Mouse (Mus musculus) kidney, postnatal 0 days (tissue): ENCODE results near the gene Sox5. TPM values are rescaled to one million over a fixed set of nuclear protein-coding genes. Genes with fewer than 3 reads are reported as not detected.
"Not testable (repeated sequence)": the region's sequence is repeated elsewhere in the genome, so short reads cannot be mapped to it uniquely, and the experiment has no call there.

Experiments used
- ATAC-seq: fragments of 200-750 bp; cut with Nextera tagmentation; replicated peaks from 2 replicates; pipeline ENCODE4 v1.8.0; 2017; ENCODE audit warnings: low read depth, moderate number of reproducible peaks, moderate TSS enrichment, moderate library complexity; ENCODE audit not compliant: low FRiP score
- DNase-seq: peaks from one replicate; pipeline ENCODE4 v3.0.0-alpha.2; 2016; ENCODE audit warnings: low spot score
- H3K27ac ChIP-seq: fragments of 300-500 bp; sonication (generic); 2 replicates; pipeline ENCODE4 v1.5.1; 2014; ENCODE audit warnings: mild to moderate bottlenecking
- H3K27me3 ChIP-seq: fragments of 300-500 bp; sonication (generic); 2 replicates; pipeline ENCODE4 v1.6.1; 2014; ENCODE audit warnings: low read length, mixed read lengths; ENCODE audit not compliant: insufficient read depth
- H3K36me3 ChIP-seq: fragments of 300-500 bp; sonication (generic); 2 replicates; pipeline ENCODE4 v1.6.1; 2014; ENCODE audit warnings: low read length, mixed read lengths; ENCODE audit not compliant: insufficient read depth
- H3K4me1 ChIP-seq: fragments of 300-500 bp; sonication (generic); replicated peaks from 2 replicates; pipeline ENCODE4 v1.6.1; 2014; ENCODE audit warnings: antibody characterized with exemption, low read length, mixed read lengths; ENCODE audit not compliant: insufficient read depth
- H3K4me2 ChIP-seq: fragments of 300-500 bp; sonication (generic); 2 replicates; pipeline ENCODE4 v1.6.1; 2014; ENCODE audit warnings: mild to moderate bottlenecking, low read length, moderate library complexity, mixed read lengths
- H3K4me3 ChIP-seq: fragments of 300-500 bp; sonication (generic); replicated peaks from 2 replicates; pipeline ENCODE4 v1.5.1; 2014; ENCODE audit warnings: low read depth, low read length
- H3K9ac ChIP-seq: fragments of 300-500 bp; sonication (generic); 2 replicates; pipeline ENCODE4 v1.6.1; 2014; ENCODE audit warnings: low read depth, low read length
- H3K9me3 ChIP-seq: fragments of 300-500 bp; sonication (generic); replicated peaks from 2 replicates; pipeline ENCODE4 v1.6.1; 2016; ENCODE audit warnings: low read length, inconsistent platforms, mixed read lengths
- CTCF ChIP-seq: IDR thresholded peaks from 2 replicates; pipeline ENCODE4 v1.5.1; 2016; ENCODE audit warnings: antibody characterized with exemption, low read depth, mild to moderate bottlenecking, moderate library complexity
- WGBS: fragments of 180-500 bp; shearing (Covaris S2); extraction: QIAGEN DNeasy Blood & Tissue Kit; methylation state at CpG from one replicate; pipeline ENCODE4 v1.1.7; 2014; 5-methylcytosine and 5-hydroxymethylcytosine counted together
- polyA plus RNA-seq: library from polyadenylated mRNA; unstranded; fragments of >200 nt; fragmentation: Nextera tagmentation; extraction: Ambion mirVana; gene quantifications from 2 replicates; pipeline ENCODE4 v1.2.1, GENCODE M21; 2015

Gene Sox5
- polyA plus RNA-seq, 1 experiment from 2014 or later, result 6.1 TPM

DNA sequence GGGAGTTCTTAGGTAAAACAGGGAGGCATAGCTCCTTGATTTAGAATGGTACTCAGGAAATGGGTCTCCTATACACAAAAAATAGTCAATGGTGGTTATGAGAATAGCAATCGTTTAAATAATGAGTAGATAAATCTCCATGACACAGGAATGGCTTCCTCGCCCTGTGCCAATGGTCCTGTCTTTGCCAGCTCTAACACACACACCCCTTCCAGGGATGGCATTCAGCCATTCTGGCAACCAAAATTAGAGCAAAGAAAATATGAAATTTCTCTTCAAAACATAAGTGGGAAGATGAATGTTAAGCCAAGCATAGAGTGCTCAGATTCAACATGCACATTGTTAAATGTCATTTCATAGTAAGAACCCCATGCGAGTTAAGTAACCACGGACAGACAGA is 495.7 kb downstream of the Sox5 start:
- Histone ChIP-seq H3K27me3 (no peaks in the 10 kb centered on the region), H3K9ac (no peak overlapping the region), H3K4me3 (no peak overlapping the region), H3K4me2 (no peak overlapping the region), H3K9me3 (no peaks in the 10 kb centered on the region), H3K36me3 (no peaks in the 10 kb centered on the region), H3K4me1 (no peaks in the 10 kb centered on the region), H3K27ac (no peak overlapping the region)
- TF ChIP-seq CTCF, result no peak
- ATAC-seq (no peak), DNase-seq (no peak)
- WGBS, result 76% methylated on average over 4 of the region's 4 CpGs

DNA sequence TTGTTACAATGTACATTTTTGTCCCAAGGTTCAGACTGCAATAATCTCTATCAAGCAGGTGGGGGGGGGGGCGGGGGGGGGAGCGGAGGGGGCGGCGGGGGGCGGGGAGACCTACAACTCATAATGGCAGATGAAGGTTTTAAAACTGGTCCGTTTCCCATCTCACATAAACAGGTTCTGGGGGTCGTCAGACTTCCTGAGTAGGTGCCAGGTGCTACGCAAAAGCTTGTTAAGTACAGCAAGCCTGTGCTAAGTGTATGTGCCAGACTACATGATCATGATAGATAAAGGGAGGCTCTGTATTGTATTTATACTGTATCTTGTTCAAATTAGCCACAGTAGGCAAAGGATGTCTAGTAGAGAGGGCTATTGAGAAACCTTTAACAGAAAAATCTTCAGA is 498.6 kb downstream of the Sox5 start:
- Histone ChIP-seq H3K4me1 (no peaks in the 10 kb centered on the region), H3K4me3 (no peak overlapping the region), H3K4me2 (no peak overlapping the region), H3K9me3 (no peaks in the 10 kb centered on the region), H3K9ac (no peak overlapping the region), H3K36me3 (no peaks in the 10 kb centered on the region), H3K27ac (no peak overlapping the region), H3K27me3 (no peaks in the 10 kb centered on the region)
- DNase-seq (no peak), ATAC-seq (no peak)
- no peak for TF ChIP-seq CTCF
- WGBS, result 67% methylated on average over 8 of the region's 8 CpGs

DNA sequence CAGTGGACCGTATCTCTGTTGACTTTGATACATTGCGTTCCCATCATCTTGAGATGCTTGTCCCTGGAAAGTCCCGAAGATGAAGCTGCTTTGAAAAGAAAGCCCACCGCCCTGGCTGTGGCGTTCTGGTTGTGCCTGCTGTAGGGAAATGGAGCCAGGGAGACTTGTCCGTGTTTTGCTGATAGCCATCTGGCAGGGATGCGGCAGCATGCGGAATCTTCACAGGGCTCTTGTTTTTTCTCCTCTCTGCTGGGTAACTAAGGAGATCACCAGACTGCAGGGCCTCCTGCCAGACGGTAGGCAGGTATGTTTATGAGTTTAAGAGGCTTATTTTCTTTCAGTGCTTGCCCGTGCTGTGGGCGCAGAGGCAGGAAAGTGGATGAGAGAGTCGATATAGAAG is 499.0 kb downstream of the Sox5 start:
- no peaks in the 10 kb centered on the region for H3K36me3 ChIP-seq
- 79% methylated on average over 12 of the region's 12 CpGs for WGBS
- no peaks in the 10 kb centered on the region for H3K4me1 ChIP-seq
- no peak overlapping the region for H3K4me3 ChIP-seq
- DNase-seq (no peak), ATAC-seq (no peak)
- no peak overlapping the region for H3K9ac ChIP-seq
- H3K27me3 ChIP-seq, result no peaks in the 10 kb centered on the region
- TF ChIP-seq CTCF, result no peak
- H3K4me2 ChIP-seq, result no peak overlapping the region
- no peak overlapping the region for H3K27ac ChIP-seq
- H3K9me3 ChIP-seq, result no peaks in the 10 kb centered on the region

DNA sequence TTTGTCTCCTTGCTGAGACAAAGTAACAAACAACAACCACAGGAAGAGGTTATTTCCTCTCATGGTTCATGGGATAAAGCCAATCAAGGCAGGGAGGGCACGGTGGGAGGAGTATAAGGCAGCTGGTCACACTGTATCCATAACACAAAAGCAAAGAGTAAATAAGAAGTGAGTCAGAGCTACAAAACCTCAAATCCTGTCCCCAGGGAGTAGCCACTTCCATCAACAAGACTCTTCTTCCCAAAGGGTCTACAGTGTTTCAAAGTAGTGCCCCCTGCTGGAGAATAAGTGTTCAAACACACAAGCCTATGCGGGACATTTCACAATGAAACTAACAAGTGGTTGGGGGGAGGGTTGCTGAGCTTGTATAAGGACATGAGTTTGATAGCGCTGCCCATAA is 500.1 kb downstream of the Sox5 start:
- no peak overlapping the region for H3K4me2 ChIP-seq
- WGBS, result 97% methylated on average over 3 of the region's 3 CpGs
- H3K4me1 ChIP-seq, result no peaks in the 10 kb centered on the region
- H3K4me3 ChIP-seq, result no peak overlapping the region
- no peaks in the 10 kb centered on the region for H3K27me3 ChIP-seq
- TF ChIP-seq CTCF, result peak; percentile 22
- no peaks in the 10 kb centered on the region for H3K36me3 ChIP-seq
- no peak overlapping the region for H3K27ac ChIP-seq
- H3K9me3 ChIP-seq, result no peaks in the 10 kb centered on the region
- H3K9ac ChIP-seq, result no peak overlapping the region
- no peak for DNase-seq
- ATAC-seq, result no peak

DNA sequence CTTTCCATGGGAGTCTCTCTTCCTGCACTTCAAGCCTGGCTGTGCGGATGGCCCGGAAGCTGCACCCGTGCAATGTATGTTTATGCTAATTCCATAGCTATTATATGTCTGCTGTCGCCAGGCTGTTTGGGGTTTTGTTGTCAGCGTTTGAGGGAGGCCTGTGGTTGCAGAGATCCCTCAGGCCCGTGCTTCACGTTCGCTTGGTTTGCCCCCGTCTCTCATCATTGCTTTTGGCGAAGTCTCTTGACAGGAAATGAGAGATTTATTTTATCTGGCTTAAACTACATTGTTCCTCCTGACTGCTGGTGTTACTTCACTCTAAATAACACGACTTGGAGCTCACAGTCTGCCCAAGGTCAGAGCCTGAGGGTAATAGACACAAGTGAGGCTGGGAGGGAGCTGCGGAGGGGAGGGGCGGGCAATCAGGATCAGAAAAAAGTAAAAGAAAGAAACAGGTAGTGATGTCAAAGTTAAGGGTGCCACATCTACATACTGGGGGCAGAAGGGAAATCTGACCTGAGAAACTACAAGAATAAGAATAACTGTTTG is 503.2 kb downstream of the Sox5 start:
- peak; percentile 55 for DNase-seq
- H3K9ac ChIP-seq, result no peak overlapping the region
- H3K27me3 ChIP-seq, result no peaks in the 10 kb centered on the region
- 27% methylated on average over 13 of the region's 13 CpGs for WGBS
- H3K27ac ChIP-seq, result no peak overlapping the region
- H3K4me2 ChIP-seq, result no peak overlapping the region
- no peak for TF ChIP-seq CTCF
- no peak overlapping the region for H3K4me3 ChIP-seq
- ATAC-seq, result no peak
- H3K9me3 ChIP-seq, result no peaks in the 10 kb centered on the region
- H3K4me1 ChIP-seq, result no peaks in the 10 kb centered on the region
- no peaks in the 10 kb centered on the region for H3K36me3 ChIP-seq

DNA sequence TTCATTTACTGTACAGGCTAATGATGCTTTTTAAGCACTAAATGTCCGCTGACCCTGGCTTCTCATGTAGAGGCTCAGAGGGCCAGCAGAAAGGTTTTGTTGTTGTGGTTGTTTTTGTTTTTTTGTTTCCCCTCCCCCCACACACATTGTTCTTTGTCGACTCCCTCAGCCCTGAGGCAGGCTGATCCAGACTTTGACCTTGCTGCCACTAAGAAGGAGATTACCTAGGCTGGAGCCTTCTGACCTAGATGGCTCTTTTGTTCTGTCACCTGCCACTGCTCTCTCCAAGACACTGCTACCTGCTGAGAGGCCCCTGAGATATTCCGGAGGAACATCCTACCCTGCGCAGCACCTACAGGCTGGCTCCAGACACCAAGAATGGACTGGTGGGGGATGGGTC is 508.4 kb downstream of the Sox5 start:
- H3K4me2 ChIP-seq, H3K9me3 ChIP-seq, H3K36me3 ChIP-seq, H3K27ac ChIP-seq, H3K9ac ChIP-seq, H3K27me3 ChIP-seq, DNase-seq, ATAC-seq, H3K4me1 ChIP-seq, H3K4me3 ChIP-seq: not testable (repeated sequence)
- 61% methylated on average over 4 of the region's 4 CpGs for WGBS

DNA sequence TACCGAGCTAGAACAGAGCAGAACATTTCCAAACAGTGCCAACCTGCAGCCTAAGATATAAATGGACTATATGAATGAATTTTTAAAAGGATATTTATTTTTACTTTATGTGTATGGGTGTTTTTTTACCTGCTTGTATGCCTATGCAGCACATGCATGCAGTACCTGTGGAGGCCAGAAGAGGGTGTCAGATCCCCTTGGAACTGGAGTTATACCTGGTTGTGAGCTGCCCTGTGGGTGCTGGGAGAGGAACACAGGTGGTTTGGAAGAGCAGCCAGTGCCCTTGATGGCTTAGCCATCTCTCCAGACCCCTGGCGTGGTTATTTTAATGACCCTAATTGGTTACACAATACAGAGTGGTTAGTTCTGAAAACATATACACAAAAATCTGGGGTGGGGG is 510.5 kb downstream of the Sox5 start:
- DNase-seq (no peak), ATAC-seq (no peak)
- no peak overlapping the region for H3K4me2 ChIP-seq
- no peaks in the 10 kb centered on the region for H3K9me3 ChIP-seq
- no peak overlapping the region for H3K9ac ChIP-seq
- peak; percentile 50; the same call in 1 of the 2 replicates for TF ChIP-seq CTCF
- no peaks in the 10 kb centered on the region for H3K27me3 ChIP-seq
- no peak overlapping the region for H3K27ac ChIP-seq
- H3K4me3 ChIP-seq, result no peak overlapping the region
- 91% methylated on average over 2 of the region's 2 CpGs for WGBS
- H3K4me1 ChIP-seq, result no peaks in the 10 kb centered on the region
- H3K36me3 ChIP-seq, result no peaks in the 10 kb centered on the region
